Mouse (Mus musculus): ENCODE results near the gene Tex14. TPM values are rescaled to one million over a fixed set of nuclear protein-coding genes. Genes with fewer than 3 reads are reported as not detected.
"Not testable (repeated sequence)": the region's sequence is repeated elsewhere in the genome, so short reads cannot be mapped to it uniquely, and the experiment has no call there.

Tex14 gene
- polyA plus RNA-seq, 1 experiment from 2014 or later, result not detected

DNA sequence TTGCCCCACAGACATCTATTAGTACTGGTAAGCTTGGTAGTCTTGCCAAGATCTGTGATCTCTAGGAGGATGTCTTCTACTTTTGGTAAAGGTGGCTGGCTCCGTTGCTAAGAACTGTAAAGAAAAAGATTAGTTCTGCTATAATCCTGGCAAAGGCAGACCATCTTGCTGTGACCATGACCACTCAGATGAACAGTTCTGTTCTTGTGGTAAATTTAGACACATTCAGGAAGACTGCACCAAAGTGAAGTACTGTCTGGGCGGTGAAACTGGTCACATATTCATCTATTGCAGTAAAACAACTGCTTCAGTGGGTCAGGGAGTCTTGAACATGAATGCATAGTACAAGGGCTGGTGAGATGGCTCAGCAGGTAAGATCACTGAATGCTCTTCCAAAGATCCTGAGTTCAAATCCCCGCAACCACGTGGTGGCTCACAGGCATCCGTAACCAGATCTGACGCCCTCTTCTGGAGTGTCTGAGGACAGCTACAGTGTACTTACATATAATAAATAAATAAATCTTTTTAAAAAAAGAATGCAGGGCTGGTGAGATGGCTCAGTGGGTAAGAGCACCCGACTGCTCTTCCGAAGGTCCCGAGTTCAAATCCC is 63.9 kb downstream of the Tex14 start:
- peaks cover 7% of the 10 kb centered on the region; the same call in 1 of the 2 replicates for H3K4me1 ChIP-seq (ENCODE audit: control insufficient read depth, insufficient read depth, low read length)
- H3K9ac ChIP-seq (replicated peaks; ENCODE audit: low read depth, low read length), result no peak overlapping the region
- H3K27me3 ChIP-seq (ENCODE audit: control insufficient read depth, insufficient read depth, low read length), result no peaks in the 10 kb centered on the region
- 79% methylated on average over 9 of the region's 9 CpGs for WGBS
- H3K27ac ChIP-seq (ENCODE audit: low read length), result no peak overlapping the region
- no peak overlapping the region for H3K4me2 ChIP-seq (replicated peaks; ENCODE audit: low read depth, low read length)
- no peaks in the 10 kb centered on the region for H3K9me3 ChIP-seq (ENCODE audit: control insufficient read depth, low read depth, low read length)
- H3K36me3 ChIP-seq (ENCODE audit: control insufficient read depth, insufficient read depth, low read length), result no peaks in the 10 kb centered on the region
- ATAC-seq (ENCODE audit: insufficient number of reproducible peaks, insufficient read depth, low FRiP score, low read depth), result no peak
- no peak overlapping the region for H3K4me3 ChIP-seq (ENCODE audit: low read depth, low read length)

DNA sequence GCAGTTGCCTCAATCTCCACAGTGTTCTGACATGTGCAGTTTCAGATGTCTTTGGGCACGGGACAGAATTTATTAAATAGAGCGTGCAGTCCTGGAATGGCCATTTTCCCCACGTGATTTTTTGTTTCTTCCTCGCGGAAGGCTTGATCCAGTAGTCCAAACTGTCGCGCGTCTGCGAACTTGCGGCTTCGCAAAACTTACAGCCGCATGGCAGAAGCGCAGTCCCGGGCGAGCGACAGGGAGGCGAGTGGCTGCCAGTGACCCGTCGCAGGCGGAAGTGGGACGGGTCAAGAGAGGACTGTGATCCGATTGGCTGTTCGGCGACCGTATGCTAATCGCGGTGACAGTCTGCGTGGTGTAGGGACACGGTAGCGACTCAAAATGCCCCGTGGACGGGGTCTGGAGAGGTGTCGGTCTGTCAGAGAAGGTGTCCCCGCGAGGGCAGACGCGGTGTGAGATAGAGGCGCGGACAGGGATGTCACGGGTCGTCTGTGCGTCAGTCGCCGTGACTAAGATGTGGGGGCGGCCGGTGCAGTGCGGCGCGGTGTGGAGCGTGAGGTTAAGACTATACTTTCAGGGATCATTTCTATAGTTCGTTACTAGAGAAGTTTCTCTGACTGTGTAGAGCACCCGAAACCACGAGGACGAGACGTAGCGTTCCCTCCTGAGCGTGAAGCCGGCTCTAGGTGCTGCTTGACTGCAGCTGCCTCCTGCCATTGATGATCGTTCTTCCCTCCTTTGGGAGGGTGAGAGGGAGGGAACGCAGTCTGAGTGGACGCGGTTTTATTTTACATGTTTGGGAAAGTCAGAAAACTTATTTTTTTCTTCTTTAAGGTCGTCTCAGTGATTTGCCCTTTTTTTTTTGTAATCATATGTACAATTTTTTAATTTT is 66.2 kb downstream of the Tex14 start:
- H3K9ac ChIP-seq (replicated peaks; ENCODE audit: low read depth, low read length), result 0 out of 2 replicates have a peak overlapping the region, but pooled peaks have one; percentile 21
- WGBS, result under 1% methylated on average over 31 of the region's 63 CpGs
- peak overlapping the region; percentile 24 for H3K4me3 ChIP-seq (ENCODE audit: low read depth, low read length)
- not testable (repeated sequence) for H3K4me1 ChIP-seq (ENCODE audit: control insufficient read depth, insufficient read depth, low read length); H3K36me3 ChIP-seq (ENCODE audit: control insufficient read depth, insufficient read depth, low read length); H3K27ac ChIP-seq (ENCODE audit: low read length); H3K27me3 ChIP-seq (ENCODE audit: control insufficient read depth, insufficient read depth, low read length); H3K9me3 ChIP-seq (ENCODE audit: control insufficient read depth, low read depth, low read length)
- H3K4me2 ChIP-seq (replicated peaks; ENCODE audit: low read depth, low read length), result peak overlapping the region; percentile 53
- peak; percentile 97 for ATAC-seq (ENCODE audit: insufficient number of reproducible peaks, insufficient read depth, low FRiP score, low read depth)

DNA sequence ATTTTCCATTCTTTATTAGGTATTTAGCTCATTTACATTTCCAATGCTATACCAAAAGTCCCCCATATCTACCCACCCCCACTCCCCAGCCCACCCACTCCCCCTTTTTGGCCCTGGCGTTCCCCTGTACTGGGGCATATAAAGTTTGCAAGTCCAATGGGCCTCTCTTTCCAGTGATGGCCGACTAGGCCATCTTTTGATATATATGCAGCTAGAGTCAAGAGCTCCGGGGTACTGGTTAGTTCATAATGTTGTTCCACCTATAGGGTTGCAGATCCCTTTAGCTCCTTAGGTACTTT is 66.8 kb downstream of the Tex14 start:
- H3K27me3 ChIP-seq (ENCODE audit: control insufficient read depth, insufficient read depth, low read length); H3K4me3 ChIP-seq (ENCODE audit: low read depth, low read length); H3K9ac ChIP-seq (replicated peaks; ENCODE audit: low read depth, low read length); H3K4me2 ChIP-seq (replicated peaks; ENCODE audit: low read depth, low read length); H3K36me3 ChIP-seq (ENCODE audit: control insufficient read depth, insufficient read depth, low read length); H3K4me1 ChIP-seq (ENCODE audit: control insufficient read depth, insufficient read depth, low read length); H3K9me3 ChIP-seq (ENCODE audit: control insufficient read depth, low read depth, low read length); H3K27ac ChIP-seq (ENCODE audit: low read length): not testable (repeated sequence)
- peak; percentile 39; the same call in 1 of the 2 replicates for ATAC-seq (ENCODE audit: insufficient number of reproducible peaks, insufficient read depth, low FRiP score, low read depth)
- 0% methylated on average over 1 of the region's 3 CpGs for WGBS

DNA sequence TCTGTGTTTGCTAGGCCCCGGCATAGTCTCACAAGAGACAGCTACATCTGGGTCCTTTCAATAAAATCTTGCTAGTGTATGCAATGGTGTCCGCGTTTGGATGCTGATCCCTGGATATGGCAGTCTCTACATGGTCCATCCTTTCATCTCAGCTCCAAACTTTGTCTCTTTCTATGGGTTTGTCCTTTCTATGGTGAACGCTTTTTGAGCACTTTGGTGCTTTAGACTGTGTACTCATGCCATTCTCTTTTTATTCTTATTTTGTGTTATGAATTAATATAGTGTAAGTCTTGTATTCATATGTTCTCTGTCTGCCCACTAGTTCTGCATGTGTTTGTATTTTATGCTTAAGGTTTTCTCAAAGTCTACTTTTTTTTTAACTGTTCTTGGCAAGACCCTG is 67.2 kb downstream of the Tex14 start:
- not testable (repeated sequence) for H3K9me3 ChIP-seq (ENCODE audit: control insufficient read depth, low read depth, low read length); H3K27ac ChIP-seq (ENCODE audit: low read length); H3K4me3 ChIP-seq (ENCODE audit: low read depth, low read length); H3K9ac ChIP-seq (replicated peaks; ENCODE audit: low read depth, low read length); H3K4me1 ChIP-seq (ENCODE audit: control insufficient read depth, insufficient read depth, low read length); H3K27me3 ChIP-seq (ENCODE audit: control insufficient read depth, insufficient read depth, low read length); ATAC-seq (ENCODE audit: insufficient number of reproducible peaks, insufficient read depth, low FRiP score, low read depth); H3K4me2 ChIP-seq (replicated peaks; ENCODE audit: low read depth, low read length); H3K36me3 ChIP-seq (ENCODE audit: control insufficient read depth, insufficient read depth, low read length)
- whole genome bisulfite sequencing, result 27% methylated on average over 4 of the region's 4 CpGs

DNA sequence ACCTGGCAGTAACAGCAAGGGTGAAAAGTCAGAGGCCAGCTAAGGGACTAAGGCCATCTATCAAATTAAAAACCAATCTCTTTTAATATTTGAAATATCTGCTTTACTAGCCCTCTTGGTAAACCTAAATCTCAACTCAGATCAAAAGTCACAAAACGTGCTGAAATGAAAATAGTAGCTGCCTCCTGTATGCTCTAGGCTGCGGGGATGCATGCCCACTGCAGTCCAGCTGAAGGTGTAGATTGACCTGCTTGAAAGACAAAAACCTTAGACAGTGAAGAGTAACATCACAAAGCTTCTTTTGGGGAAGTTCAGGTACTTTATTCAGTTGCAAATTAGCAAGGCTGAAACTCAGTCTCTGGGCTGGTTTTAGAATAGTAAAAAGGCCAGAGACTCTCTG is 74.3 kb downstream of the Tex14 start:
- H3K27ac ChIP-seq (ENCODE audit: low read length); H3K9me3 ChIP-seq (ENCODE audit: control insufficient read depth, low read depth, low read length); H3K36me3 ChIP-seq (ENCODE audit: control insufficient read depth, insufficient read depth, low read length); ATAC-seq (ENCODE audit: insufficient number of reproducible peaks, insufficient read depth, low FRiP score, low read depth); H3K4me2 ChIP-seq (replicated peaks; ENCODE audit: low read depth, low read length); H3K9ac ChIP-seq (replicated peaks; ENCODE audit: low read depth, low read length); H3K4me1 ChIP-seq (ENCODE audit: control insufficient read depth, insufficient read depth, low read length); H3K27me3 ChIP-seq (ENCODE audit: control insufficient read depth, insufficient read depth, low read length); H3K4me3 ChIP-seq (ENCODE audit: low read depth, low read length): not testable (repeated sequence)
- WGBS, result 68% methylated on average over 2 of the region's 2 CpGs

DNA sequence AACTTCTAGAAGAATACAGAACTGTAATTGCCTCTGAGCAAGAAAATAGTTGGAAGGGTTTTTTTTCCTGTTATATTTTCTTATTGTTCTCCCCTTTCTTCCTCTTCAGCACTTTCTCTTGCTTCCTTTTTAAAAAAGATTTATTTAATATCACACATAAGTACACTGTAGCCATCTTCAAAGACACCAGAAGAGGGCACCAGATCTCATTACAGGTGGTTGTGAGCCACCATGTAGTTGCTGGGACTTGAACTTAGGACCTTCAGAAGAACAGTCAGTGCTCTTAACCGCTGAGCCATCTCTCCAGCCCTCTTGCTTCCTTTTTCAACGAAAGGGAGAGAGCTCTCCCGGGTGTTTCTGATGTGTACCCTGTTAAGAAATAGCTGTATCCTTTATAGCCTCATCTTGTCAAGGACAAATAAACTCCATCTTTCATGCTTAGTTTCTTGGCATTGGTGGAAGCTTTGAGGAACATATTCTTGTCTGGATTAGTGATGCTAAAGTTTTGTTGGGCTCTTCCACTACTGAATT is 79.0 kb downstream of the Tex14 start:
- Histone ChIP-seq H3K9ac (replicated peaks; ENCODE audit: low read depth, low read length) (no peak overlapping the region), H3K4me1 (ENCODE audit: control insufficient read depth, insufficient read depth, low read length) (no peaks in the 10 kb centered on the region), H3K27me3 (ENCODE audit: control insufficient read depth, insufficient read depth, low read length) (no peaks in the 10 kb centered on the region), H3K27ac (ENCODE audit: low read length) (no peak overlapping the region), H3K36me3 (ENCODE audit: control insufficient read depth, insufficient read depth, low read length) (no peaks in the 10 kb centered on the region), H3K9me3 (ENCODE audit: control insufficient read depth, low read depth, low read length) (no peaks in the 10 kb centered on the region), H3K4me2 (replicated peaks; ENCODE audit: low read depth, low read length) (no peak overlapping the region), H3K4me3 (ENCODE audit: low read depth, low read length) (no peak overlapping the region)
- WGBS, result 76% methylated on average over 3 of the region's 3 CpGs
- ATAC-seq (ENCODE audit: insufficient number of reproducible peaks, insufficient read depth, low FRiP score, low read depth), result no peak

DNA sequence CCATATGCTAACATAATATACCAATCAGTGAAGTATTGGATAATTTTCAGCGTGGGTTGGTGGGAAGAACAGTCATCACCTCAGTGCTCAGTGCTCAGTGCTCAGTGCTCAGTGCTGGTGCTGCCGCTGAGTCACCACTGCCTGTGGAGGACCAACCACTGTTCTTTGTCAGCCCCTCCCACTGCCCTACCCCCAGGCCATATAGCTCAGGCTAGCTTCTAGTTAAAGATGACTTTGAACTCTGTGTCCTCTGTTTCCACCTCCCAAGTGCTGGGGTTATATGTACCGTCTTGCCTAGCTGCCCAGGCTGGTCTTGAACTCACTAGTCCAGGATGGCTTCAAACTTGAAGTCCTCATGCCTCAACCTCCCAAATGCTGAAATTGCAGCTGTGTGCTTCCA is 84.1 kb downstream of the Tex14 start:
- H3K4me3 ChIP-seq (ENCODE audit: low read depth, low read length), result no peak overlapping the region
- no peaks in the 10 kb centered on the region for H3K36me3 ChIP-seq (ENCODE audit: control insufficient read depth, insufficient read depth, low read length)
- no peaks in the 10 kb centered on the region for H3K9me3 ChIP-seq (ENCODE audit: control insufficient read depth, low read depth, low read length)
- no peak overlapping the region for H3K9ac ChIP-seq (replicated peaks; ENCODE audit: low read depth, low read length)
- no peak overlapping the region for H3K4me2 ChIP-seq (replicated peaks; ENCODE audit: low read depth, low read length)
- 88% methylated on average over 3 of the region's 3 CpGs for WGBS
- H3K4me1 ChIP-seq (ENCODE audit: control insufficient read depth, insufficient read depth, low read length), result no peaks in the 10 kb centered on the region
- ATAC-seq (ENCODE audit: insufficient number of reproducible peaks, insufficient read depth, low FRiP score, low read depth), result no peak
- H3K27ac ChIP-seq (ENCODE audit: low read length), result no peak overlapping the region
- H3K27me3 ChIP-seq (ENCODE audit: control insufficient read depth, insufficient read depth, low read length), result no peaks in the 10 kb centered on the region

DNA sequence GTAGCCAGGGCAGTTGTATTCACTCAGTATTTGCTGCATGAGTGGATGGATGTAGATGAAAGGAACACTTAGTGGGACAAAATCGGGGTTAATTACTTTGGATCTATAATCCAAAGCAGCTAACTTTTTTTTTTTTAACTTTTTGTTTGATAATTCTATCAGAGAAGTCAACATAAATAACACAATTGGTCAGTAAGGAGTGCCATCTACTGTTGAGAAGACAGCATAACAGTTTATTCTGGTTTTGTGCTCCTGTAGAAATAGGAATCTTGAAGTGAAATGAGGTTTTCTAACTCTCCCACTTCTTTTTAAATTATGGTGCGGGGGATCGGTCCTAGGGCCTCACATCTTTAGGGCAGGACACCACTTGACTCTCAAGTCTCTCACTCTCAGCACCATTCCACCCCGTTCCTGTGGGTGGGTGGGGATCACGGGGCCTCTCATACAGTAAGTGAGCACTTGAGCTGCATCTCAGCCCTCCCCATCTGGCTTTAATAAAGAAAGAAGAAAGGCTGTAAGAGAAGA is 99.9 kb downstream of the Tex14 start:
- 55% methylated on average over 5 of the region's 5 CpGs for WGBS
- no peak overlapping the region for H3K4me3 ChIP-seq (ENCODE audit: low read depth, low read length)
- no peak for ATAC-seq (ENCODE audit: insufficient number of reproducible peaks, insufficient read depth, low FRiP score, low read depth)
- H3K36me3 ChIP-seq (ENCODE audit: control insufficient read depth, insufficient read depth, low read length), result no peaks in the 10 kb centered on the region
- H3K4me2 ChIP-seq (replicated peaks; ENCODE audit: low read depth, low read length), result no peak overlapping the region
- H3K9ac ChIP-seq (replicated peaks; ENCODE audit: low read depth, low read length), result no peak overlapping the region
- no peaks in the 10 kb centered on the region for H3K9me3 ChIP-seq (ENCODE audit: control insufficient read depth, low read depth, low read length)
- H3K4me1 ChIP-seq (ENCODE audit: control insufficient read depth, insufficient read depth, low read length), result no peaks in the 10 kb centered on the region
- no peak overlapping the region for H3K27ac ChIP-seq (ENCODE audit: low read length)
- no peaks in the 10 kb centered on the region for H3K27me3 ChIP-seq (ENCODE audit: control insufficient read depth, insufficient read depth, low read length)
